Mouse (Mus musculus) heart, adult 10 weeks (tissue): Measurements from ENCODE around the gene Mre11a. TPM values are rescaled to one million over a fixed set of nuclear protein-coding genes. Genes with fewer than 3 reads are reported as not detected.

Experiments used
- polyA plus RNA-seq: library from polyadenylated mRNA; stranded (reverse); fragments of 350-450 nt; fragmentation: Illumina TruSeq; extraction: RNeasy Lipid Tissue Mini Kit (QIAGEN cat#74804); gene quantifications from one replicate; pipeline ENCODE4 v1.2.3, GENCODE M21; 2014; ENCODE audit warnings: low read depth, low replicate concordance

The Mre11a gene
- 7.4 TPM for polyA plus RNA-seq

DNA sequence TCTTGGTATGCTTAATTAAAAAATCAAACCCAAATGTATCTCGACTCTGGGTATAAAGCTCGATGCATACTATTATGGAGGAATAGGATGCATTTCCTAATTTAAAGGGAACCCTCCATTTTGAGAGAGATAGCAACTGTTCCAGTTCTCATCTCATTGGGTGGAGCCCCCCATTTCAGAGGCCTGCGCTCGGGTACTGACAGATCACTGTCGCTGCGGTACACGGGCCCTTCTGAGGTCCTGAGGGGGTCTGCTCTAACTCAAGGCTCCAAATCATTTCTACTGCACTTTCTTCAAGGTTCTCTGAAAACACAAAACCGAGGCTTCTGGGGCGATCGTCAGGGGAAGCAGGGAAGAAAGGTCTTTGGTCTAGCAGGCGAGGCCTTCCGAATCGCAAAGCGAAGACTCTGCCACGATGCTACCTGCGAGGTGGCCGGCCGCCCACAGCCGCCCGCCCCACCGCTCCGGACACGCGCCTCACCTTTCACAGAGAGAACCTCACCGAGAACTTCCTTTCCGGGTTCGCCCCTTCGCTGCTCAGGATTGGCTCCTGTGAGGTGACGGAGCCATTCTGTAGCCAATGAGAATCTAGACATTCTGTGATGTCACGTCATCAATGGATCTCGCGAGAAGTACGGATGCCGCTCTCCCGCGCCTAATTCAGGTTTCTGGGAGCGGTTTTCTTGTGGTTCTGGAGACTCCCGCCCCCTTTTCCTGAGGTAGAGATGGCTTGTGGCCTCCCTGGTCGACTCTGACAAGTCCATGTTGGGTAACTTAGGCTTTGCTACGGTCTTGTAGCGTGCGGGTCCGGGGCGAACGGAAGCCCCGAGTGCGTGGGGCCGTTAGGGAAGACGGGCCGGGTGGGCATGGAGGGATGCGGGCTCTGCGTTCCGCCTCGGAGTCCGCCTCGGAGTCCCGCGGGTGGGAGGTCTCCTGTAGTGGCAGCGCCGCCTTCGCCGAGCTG lies at the start of gene Mre11a, which contains the start of gene Ankrd49:
Mre11a (plus strand) TSS at position 616 of the 964 bp plus-strand sequence.
Ankrd49 (minus strand) TSS at position 818 of the 964 bp plus-strand sequence.

DNA sequence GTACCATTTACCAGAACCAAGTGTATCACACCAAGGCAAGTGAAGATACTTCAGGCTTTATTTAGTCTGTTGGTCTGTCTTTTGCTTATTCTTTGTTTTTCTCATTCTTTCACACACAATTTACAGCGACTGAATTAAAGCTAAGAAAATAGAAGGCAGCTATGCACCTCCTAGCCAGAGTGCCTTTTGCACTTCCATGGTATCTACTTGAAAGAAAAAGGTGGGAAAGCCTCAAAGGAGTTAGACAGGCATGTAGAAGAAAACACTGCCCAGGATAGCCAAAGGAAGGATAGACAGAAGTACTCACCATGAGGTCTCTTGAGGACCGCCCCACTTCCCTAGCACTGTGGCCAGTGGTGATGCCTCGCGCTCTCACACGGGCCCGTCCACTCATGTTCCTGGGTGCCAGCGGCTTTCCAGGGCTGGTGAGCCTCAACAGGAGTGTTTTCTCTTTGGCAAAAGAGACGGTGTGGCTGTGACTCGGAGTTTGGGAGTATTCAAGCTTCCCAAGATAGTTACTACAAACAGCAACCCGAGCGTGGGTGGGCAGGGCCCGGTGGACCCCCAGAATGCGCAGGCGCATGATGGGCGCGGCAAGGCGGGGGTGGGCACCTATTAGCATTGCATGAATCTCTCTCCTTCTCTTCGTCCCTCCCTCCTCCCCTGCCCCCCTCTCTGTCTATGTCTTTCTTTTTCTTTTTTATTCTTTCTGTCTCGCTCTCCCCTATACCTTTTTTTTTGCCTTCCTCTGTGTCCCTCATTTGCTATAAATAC lies 44.1 kb upstream of the Mre11a start, which contains the start of gene Piwil4:
Piwil4 (minus strand) TSS at position 583 of the 774 bp plus-strand sequence.

DNA sequence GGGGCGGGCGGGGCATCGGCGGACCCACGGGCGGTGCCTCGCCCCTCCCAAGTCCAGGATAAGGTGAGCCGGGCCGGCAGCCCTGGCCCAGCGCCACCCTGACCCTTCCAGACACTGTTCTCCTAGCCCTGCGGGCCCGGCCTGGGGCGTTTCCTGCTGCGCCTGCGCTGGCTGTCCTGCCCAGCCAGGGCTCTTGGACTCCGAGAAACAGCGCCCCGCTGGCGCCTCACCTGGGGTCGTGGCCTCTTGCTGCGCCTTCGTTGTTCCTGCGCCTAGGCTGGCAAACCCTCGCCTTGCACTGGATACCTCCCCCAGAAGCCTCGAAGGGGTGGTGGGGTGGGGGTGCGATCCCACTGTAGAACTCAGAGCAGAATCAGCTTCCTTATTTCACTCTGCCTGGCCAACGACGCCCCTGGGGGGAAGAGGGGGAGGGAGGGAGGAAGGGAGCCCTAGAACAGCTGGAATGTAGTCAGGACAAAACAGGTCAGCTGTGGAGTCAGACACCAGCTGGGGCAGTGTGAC lies 32.4 kb upstream of the Mre11a start, which contains the start of gene Fut4:
Fut4 (minus strand) TSS at position 393 of the 522 bp plus-strand sequence.

DNA sequence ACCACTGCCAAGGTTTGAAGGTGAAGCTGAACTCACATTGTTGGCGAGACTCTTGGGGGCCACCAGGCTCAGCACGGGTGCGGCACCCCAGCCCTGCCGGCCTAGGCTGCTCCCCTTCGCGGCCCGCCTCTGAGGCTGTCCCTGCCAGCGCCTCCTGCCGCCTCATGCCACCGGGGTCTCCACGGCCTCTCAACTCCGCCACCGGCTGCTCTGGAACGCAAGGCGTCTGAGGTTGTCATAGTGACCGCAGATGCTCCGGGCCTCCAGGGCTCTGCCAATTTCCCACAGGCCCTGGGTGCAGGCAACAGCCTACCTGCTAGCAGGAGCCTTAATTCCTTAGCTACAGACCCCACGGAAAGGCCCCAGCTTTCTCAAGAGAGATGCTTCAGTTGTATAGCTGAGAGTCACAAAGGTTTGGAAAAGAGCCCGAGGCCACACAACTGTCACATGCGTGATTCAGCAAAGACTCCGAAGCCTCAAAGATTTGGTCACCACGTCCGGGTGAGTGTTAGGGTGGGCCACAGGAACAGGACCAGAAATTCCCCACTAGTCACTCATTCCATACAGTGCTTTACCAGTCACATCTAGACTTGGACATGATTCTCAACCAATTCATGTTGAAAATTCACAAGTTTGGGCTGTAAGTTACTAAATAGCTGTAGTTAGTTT lies 13.5 kb upstream of the Mre11a start, which contains the start of gene 1700012B09Rik:
1700012B09Rik (minus strand) TSS at position 228 of the 669 bp plus-strand sequence.

DNA sequence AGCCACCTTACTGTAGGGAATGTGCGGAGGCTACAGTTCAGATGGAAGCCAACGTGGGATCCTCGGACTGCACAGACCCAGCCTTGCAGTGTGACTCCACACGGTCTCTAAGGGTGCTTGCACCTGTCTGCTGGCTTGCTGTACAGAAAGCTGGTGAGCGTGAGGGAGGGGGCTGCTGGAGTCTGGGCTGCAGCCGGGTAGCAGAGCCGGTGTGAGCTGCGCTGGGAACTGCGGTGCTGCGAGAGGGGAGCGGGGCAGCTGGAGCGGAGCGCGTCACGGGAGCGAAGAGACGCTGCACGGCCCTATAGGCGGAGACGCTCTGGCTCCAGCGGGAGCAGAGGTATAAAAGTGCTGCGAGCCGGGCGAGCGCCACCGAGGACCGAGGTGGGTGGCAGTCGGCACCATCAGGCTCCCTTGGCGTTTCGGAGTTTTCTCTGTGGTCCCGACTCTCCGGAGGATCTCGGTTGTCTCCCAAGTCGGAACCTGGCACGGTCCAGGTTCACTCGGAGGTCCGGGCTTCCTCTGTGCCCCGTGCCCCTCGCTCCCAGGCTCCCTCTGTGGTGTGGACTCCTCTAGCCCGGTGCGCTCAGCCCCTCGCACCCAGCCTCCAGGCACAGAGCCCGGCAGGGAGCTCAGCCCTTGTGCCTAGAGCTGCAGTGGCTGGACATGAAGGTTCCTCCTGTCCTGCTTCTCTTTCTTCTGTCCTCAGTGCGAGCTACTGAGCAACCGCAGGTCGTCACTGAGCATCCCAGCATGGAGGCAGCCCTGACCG lies 75.6 kb downstream of the Mre11a start, which contains the start of gene Gpr83:
Gpr83 (plus strand) TSS at position 343 of the 772 bp plus-strand sequence.

Other genes starting within 250 kb of the Mre11a start
- gene Amotl1, start 139.6 kb upstream of the Mre11a start, polyA plus RNA-seq, result 32.4 TPM
- not detected for gene Piwil4, start 43.9 kb upstream of the Mre11a start, polyA plus RNA-seq
- 0.63 TPM for gene Fut4, start 32.3 kb upstream of the Mre11a start, polyA plus RNA-seq
- not detected for gene 1700012B09Rik, start 13.6 kb upstream of the Mre11a start, polyA plus RNA-seq
- gene Ankrd49, start 202 bp downstream of the Mre11a start, polyA plus RNA-seq, result 10.9 TPM
- gene Gpr83, start 75.6 kb downstream of the Mre11a start, polyA plus RNA-seq, result not detected
- not detected for gene Izumo1r, start 119.3 kb downstream of the Mre11a start, polyA plus RNA-seq